ENCODE assay signal across 14 mouse cellular contexts in genomic region chr13:109671589-109672347, GRCm38 (mm10).
DNase-seq lines count a peak whose midpoint lies in the region; ATAC-seq lines count a peak whose summit lies in the region.
"Had no signal": no experiment of that assay in that cellular context is flagged by ENCODE, and none has a peak within 500 bp of the region (broad histone marks: within the 10 kb centered on the region; RNA-seq: fewer than 3 reads in every experiment).

No protein-coding gene starts in this region.

- DNase-seq in forebrain, embryonic 10.5 days (ENCODE audit: extremely low spot score, low spot score): no peak
- peak; percentile 62 for DNase-seq in right cerebral cortex, adult 18-20 months
- DNase-seq in right cerebral cortex, postnatal 4 days: no peak
- peak; percentile 19 to 52 for DNase-seq in left cerebral cortex, adult 18-20 months (ENCODE audit: low spot score in 2 of 2)
- no peak for DNase-seq in adrenal gland, adult (ENCODE audit: inconsistent age in 2 of 2, low spot score in 1 of 2)
- no peak for DNase-seq in spleen, adult 18-20 months
- DNase-seq: adrenal gland, adult 8-10 months; thymus, postnatal 25 days had no signal

- H3K27me3 ChIP-seq in forebrain, embryonic 13.5 days: no peaks in the 10 kb centered on the region
- H3K27me3 ChIP-seq in forebrain, embryonic 10.5 days (ENCODE audit: poor library complexity, severe bottlenecking): no peaks in the 10 kb centered on the region
- H3K27me3 ChIP-seq: hindbrain, embryonic 15.5 days; lung, embryonic 15.5 days; midbrain, embryonic 13.5 days had no signal

- no peaks in the 10 kb centered on the region for H3K9me3 ChIP-seq in forebrain, embryonic 13.5 days (replicated peaks)
- H3K9me3 ChIP-seq in forebrain, embryonic 10.5 days: no peaks in the 10 kb centered on the region
- H3K9me3 ChIP-seq: hindbrain, embryonic 15.5 days; lung, embryonic 15.5 days; midbrain, embryonic 13.5 days had no signal

- H3K9ac ChIP-seq in forebrain, embryonic 13.5 days: no peak overlapping the region
- H3K9ac ChIP-seq: hindbrain, embryonic 15.5 days; lung, embryonic 15.5 days; midbrain, embryonic 13.5 days had no signal

- peak; percentile 50; the same call in 1 of the 2 replicates for ATAC-seq in forebrain, embryonic 13.5 days
- ATAC-seq in inflammation-experienced regulatory T-cells, adult 6 months: no peak
- ATAC-seq: midbrain, embryonic 13.5 days had no signal

- no peak overlapping the region for H3K4me2 ChIP-seq in forebrain, embryonic 13.5 days
- H3K4me2 ChIP-seq: heart, embryonic 11.5 days; hindbrain, embryonic 15.5 days; lung, embryonic 15.5 days; midbrain, embryonic 13.5 days had no signal

- H3K4me3 ChIP-seq in forebrain, embryonic 13.5 days: no peak overlapping the region
- H3K4me3 ChIP-seq in forebrain, embryonic 10.5 days: no peak overlapping the region
- H3K4me3 ChIP-seq: hindbrain, embryonic 15.5 days; lung, embryonic 15.5 days; midbrain, embryonic 13.5 days had no signal

- H3K27ac ChIP-seq in forebrain, embryonic 13.5 days: no peak overlapping the region
- H3K27ac ChIP-seq in forebrain, embryonic 10.5 days: no peak overlapping the region
- H3K27ac ChIP-seq: hindbrain, embryonic 15.5 days; lung, embryonic 15.5 days; midbrain, embryonic 13.5 days had no signal

- no peaks in the 10 kb centered on the region for H3K36me3 ChIP-seq in forebrain, embryonic 13.5 days (ENCODE audit: poor library complexity, severe bottlenecking)
- H3K36me3 ChIP-seq in forebrain, embryonic 10.5 days (replicated peaks): no peaks in the 10 kb centered on the region
- H3K36me3 ChIP-seq: hindbrain, embryonic 15.5 days; lung, embryonic 15.5 days; midbrain, embryonic 13.5 days had no signal

- H3K4me1 ChIP-seq in forebrain, embryonic 13.5 days: peaks cover 5% of the 10 kb centered on the region; the same call in 1 of the 2 replicates
- peaks cover 16% of the 10 kb centered on the region for H3K4me1 ChIP-seq in forebrain, embryonic 10.5 days
- H3K4me1 ChIP-seq: hindbrain, embryonic 15.5 days; lung, embryonic 15.5 days; midbrain, embryonic 13.5 days had no signal

- 36% methylated on average over 8 of the region's 8 CpGs for WGBS in forebrain, embryonic 13.5 days
- 61% methylated on average over 8 of the region's 8 CpGs for WGBS in forebrain, embryonic 10.5 days

Comparison
In these comparisons a context has a peak if more than half of its experiments do, and no peak if none do; other contexts are left out.
1. DNase-seq: peak in right cerebral cortex, adult 18-20 months (single experiment) and left cerebral cortex, adult 18-20 months (2 of 2); none in forebrain, embryonic 10.5 days (single experiment), right cerebral cortex, postnatal 4 days (single experiment), adrenal gland, adult (0 of 2) and spleen, adult 18-20 months (0 of 2).